Mouse (Mus musculus) cerebellum, adult 2 months (tissue): ENCODE measurements around the gene Zfp937. TPM values are rescaled to one million over a fixed set of nuclear protein-coding genes. Genes with fewer than 3 reads are reported as not detected.
A peak's percentile ranks its signal among the peaks of the same experiment; 100 is the strongest.
"Not testable (repeated sequence)": the region's sequence is repeated elsewhere in the genome, so short reads cannot be mapped to it uniquely, and the experiment has no call there.

ENCODE experiments used
- DNase-seq, 2 experiments: peaks; one replicate each; pipeline ENCODE4 v3.0.0; 2021
- H3K27ac ChIP-seq: fragments of 200-500 bp; 2 replicates; pipeline ENCODE4 v1.5.1; 2012; ENCODE audit warnings: low read length, control low read depth, inconsistent platforms; ENCODE audit not compliant: insufficient read depth
- H3K27me3 ChIP-seq: fragments of 200-500 bp; 2 replicates; pipeline ENCODE4 v1.6.1; 2012; ENCODE audit warnings: inconsistent platforms, mild to moderate bottlenecking, low read length, moderate library complexity; ENCODE audit not compliant: control insufficient read depth, insufficient read depth
- H3K4me1 ChIP-seq: fragments of 200-500 bp; 2 replicates; pipeline ENCODE4 v1.6.1; 2011; ENCODE audit warnings: low read length; ENCODE audit not compliant: control insufficient read depth, insufficient read depth
- H3K4me3 ChIP-seq: fragments of 200-500 bp; replicated peaks from 2 replicates; pipeline ENCODE3; 2011; ENCODE audit warnings: mild to moderate bottlenecking, low read depth, low read length, control low read depth; ENCODE audit not compliant: insufficient read depth
- CTCF ChIP-seq: fragments of 200-500 bp; IDR thresholded peaks from 2 replicates; pipeline ENCODE4 v1.5.1; 2011; ENCODE audit warnings: low read depth, mild to moderate bottlenecking, control low read depth, low read length, moderate library complexity, borderline replicate concordance; ENCODE audit not compliant: insufficient read depth
- POLR2A ChIP-seq: fragments of 200-500 bp; IDR thresholded peaks from 2 replicates; pipeline ENCODE4 v1.6.1; 2011; ENCODE audit warnings: low read length, control low read depth, borderline replicate concordance; ENCODE audit not compliant: insufficient read depth
- WGBS: fragments of 180-500 bp; shearing (Covaris S2); methylation state at CpG from one replicate; pipeline ENCODE4 v1.1.7; 2018; 5-methylcytosine and 5-hydroxymethylcytosine counted together
- polyA plus RNA-seq: library from polyadenylated mRNA; depleted of rRNA; stranded (reverse); fragments of >200 nt; gene quantifications from 2 replicates; pipeline ENCODE4 v1.2.3, GENCODE M21; 2012; rRNA removed

Gene Zfp937
- 2.4 and 2.5 TPM in 2 replicates for polyA plus RNA-seq

DNA sequence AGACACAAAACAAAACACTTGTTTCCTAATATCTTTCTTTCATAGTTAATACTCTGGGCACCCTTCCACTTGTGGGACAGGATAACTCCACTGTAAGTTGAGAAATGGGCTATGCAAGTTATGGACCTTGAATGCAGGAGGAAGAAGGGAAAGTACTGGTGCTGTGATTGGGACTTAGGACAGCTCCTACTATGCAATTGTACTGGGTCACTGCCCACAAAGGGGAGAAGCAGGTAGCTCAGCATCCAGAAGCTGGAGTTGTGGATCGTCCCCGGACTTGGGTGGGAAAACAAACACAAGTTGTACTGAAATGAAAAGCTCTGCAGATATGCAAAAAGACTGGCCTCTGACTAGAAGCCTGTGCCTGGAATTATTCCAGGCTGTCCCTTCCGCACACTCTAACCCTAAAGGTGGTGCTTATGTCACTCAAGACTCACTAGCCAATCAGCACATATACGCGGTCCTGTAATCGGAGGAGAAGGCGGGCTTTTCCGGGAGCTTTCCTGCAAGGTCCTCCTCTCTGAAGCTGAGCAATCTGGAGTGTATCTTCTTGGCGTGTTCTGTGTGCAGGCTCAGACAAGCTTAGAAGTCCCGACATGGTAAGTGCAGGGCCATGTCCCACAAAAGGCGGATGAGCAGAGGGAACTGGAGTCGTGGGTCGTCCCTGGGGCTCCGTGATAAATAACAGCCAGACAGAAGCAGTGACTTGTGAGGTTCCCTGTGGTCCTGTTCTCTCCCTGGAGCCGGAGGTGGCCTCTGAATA is at the start of gene Zfp937:
Gene Zfp937, plus strand, starts transcription at position 474 of the 763 bp plus-strand sequence.
- H3K27me3 ChIP-seq, H3K27ac ChIP-seq, H3K4me1 ChIP-seq: not testable (repeated sequence)
- DNase-seq, result peak; percentile 84 to 88
- peak within 1 kb of the TSS; percentile 53 for H3K4me3 ChIP-seq
- WGBS, result 2% methylated on average over 15 of the region's 15 CpGs

DNA sequence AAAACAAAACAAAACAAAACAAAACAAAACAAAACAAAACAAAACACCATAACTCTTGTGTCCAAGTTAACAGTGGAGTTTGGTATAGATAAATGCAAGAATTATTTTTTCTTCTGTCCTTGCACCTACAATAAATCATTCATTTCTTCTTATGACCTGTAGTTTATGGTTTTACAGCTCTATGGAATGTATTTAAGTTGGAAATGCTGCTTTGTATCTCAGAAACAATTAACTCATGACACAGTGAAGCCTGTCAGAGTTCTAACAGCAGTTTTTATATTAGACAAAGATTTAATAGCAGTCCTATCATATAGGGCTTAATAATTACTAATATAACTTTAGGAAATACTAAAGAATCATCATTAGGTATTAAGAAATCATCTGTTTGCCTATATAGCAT is 44.0 kb upstream of the Zfp937 start:
- Histone ChIP-seq H3K27ac (no peak overlapping the region), H3K4me3 (no peak overlapping the region), H3K4me1 (no peaks in the 10 kb centered on the region), H3K27me3 (no peaks in the 10 kb centered on the region)
- TF ChIP-seq CTCF (no peak), POLR2A (no peak)
- no peak for DNase-seq

DNA sequence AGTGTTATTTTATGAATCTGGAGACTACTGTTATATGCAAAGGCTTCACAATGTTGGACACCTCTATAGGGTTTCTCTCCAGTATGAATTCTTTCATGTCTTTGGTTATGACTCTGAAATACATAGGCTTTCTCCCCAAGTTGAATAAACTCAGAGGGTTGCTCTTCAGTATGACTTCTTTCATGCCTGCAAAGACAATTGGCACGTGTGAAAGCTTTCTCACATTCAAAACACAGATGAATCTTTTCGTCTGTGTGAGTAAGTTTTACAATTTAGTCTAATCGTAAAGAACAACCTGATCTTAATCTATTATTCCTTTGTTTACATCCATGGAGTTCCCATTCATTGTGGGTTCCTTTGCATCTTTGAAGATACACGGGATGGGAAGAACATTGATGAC is 38.3 kb upstream of the Zfp937 start, which contains the start of gene Gm10770:
Gene Gm10770, minus strand, starts transcription at position 101 of the 400 bp plus-strand sequence.
- H3K27ac ChIP-seq, H3K27me3 ChIP-seq, H3K4me1 ChIP-seq, H3K4me3 ChIP-seq, DNase-seq: not testable (repeated sequence)
- WGBS, result 79% methylated on average over 4 of the region's 4 CpGs

DNA sequence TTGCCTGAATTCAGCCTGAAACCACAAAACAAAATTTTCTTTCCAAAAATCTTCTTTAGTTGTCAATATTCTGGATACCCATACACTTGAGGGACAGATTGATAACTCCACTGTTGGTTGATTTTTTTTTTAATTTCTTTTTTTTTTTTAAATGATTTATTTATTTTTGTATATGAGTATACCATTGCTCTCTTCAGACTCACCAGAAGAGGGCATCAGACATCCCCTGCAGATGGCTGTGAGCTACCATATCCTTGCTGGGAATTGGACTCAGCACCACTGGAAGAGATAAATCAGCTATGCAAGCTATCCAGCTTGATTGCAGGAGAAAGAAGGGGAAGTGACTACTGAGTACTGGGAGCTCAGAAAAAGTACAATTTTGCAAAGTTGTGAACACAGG is 36.8 kb upstream of the Zfp937 start:
- not testable (repeated sequence) for H3K27ac ChIP-seq, H3K4me1 ChIP-seq, DNase-seq, H3K27me3 ChIP-seq, H3K4me3 ChIP-seq

DNA sequence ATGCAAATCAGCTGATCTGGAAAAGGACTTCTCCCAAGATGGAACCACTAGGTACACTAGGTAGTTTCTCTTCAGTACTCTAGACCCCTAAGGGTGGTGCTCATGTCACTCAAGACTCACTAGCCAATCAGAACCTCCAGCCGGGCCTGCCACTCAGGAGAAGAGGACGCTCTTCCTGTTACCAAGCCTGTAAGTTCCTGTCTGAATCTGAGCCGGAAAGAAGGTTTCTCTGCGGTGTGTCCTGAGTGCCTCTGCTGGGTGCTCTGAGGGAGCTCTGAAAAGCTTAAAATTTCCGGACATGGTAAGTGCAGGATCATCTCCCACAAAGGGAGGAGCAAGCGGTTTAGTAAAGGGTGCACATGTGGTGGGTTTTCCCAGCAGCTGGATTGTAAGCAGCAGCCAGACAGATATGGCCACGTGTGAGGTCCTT is 36.3 kb upstream of the Zfp937 start, which contains the start of gene Gm14139:
Gene Gm14139, plus strand, starts transcription at position 186 of the 430 bp plus-strand sequence.
- H3K27me3 ChIP-seq, H3K27ac ChIP-seq: not testable (repeated sequence)
- WGBS, result 76% methylated on average over 7 of the region's 7 CpGs

DNA sequence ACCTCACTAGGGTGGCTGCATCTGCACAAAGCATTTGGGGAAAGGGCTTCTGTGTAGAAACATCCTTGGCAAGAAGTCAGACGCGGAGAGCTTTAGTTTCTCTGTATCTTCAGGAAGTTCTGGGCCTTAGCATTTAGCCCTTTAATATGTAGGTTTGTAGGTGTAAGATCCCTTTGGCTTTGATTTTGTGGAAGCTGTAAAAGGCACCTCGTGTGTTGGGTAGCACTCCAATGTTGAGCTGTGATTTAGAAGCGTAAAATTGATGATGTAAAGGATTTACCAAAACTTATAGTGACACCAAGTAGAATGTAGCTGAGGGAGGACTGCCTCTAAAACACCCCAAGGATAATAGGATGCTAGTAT is 471 bp downstream of the Zfp937 start:
- H3K27ac ChIP-seq, H3K27me3 ChIP-seq, H3K4me1 ChIP-seq, DNase-seq: not testable (repeated sequence)
- 21% methylated on average over 4 of the region's 4 CpGs for WGBS
- H3K4me3 ChIP-seq, result peak overlapping the region; percentile 47

More for the DNA sequence above, 36.3 kb upstream of the Zfp937 start, which contains the start of gene Gm14139:
- DNase-seq, H3K4me3 ChIP-seq, H3K4me1 ChIP-seq: not testable (repeated sequence)

DNA sequence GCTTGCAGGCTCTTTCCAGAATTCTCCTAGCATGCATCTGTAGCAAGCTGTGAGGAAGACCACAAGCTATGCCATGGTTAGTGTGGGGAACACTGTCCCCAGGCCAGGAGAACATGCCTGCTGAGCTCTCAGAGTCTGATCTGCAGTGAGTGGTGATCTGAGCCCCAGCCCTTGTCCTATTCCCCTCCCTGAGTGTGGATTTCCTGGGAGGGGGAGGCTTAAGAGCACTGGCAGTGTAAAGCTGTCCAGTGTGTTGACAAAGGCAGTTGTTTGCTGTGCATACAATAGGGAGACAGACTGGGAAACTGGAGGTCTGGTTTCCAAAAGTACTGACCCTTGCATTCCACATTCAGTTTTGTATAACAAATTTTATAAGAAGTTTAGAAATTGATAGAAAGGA is 5.4 kb downstream of the Zfp937 start:
- DNase-seq, result not testable (repeated sequence)

DNA sequence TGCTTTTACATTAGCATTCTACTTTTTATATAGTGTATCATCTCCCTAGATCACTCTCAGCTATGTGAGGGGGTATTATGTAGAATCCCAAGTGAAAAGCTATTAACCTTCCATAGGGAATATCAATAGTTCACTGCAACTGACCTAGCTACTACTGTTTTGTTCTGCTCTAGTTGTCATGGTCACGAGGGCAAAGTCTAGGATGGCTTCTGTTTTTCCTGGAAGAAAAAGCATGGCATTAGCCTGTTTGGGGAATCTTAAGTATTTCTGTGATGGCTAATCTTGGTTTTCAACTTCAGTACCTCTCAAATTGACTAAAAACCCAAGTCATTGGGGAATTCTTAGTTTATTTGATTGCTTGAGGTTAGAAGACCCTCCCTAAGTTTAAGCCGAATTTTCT is 25.3 kb downstream of the Zfp937 start:
- 81% methylated on average over 2 of the region's 2 CpGs for WGBS
- Histone ChIP-seq H3K27me3 (no peaks in the 10 kb centered on the region), H3K4me3 (no peak overlapping the region), H3K4me1 (no peaks in the 10 kb centered on the region), H3K27ac (no peak overlapping the region)
- DNase-seq, result no peak
- TF ChIP-seq POLR2A (no peak), CTCF (no peak)

More for the DNA sequence above, 5.4 kb downstream of the Zfp937 start:
- not testable (repeated sequence) for H3K4me3 ChIP-seq, H3K4me1 ChIP-seq, H3K27me3 ChIP-seq, H3K27ac ChIP-seq

DNA sequence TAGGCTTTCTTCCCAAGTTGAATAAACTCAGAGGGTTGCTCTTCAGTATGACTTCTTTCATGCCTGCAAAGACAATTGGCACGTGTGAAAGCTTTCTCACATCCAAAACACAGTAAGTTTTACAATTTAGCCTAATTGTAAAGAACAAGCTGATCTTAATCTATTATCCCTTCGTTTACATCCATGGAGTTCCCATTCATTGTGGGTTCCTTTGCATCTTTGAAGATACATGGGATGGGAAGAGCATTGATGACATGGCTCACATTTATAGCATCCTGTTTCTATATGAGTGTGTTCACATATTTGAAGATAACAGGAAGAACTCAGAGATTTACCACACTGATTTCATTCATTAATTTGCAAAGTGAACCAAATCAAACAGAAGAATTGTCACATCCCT is 37.6 kb downstream of the Zfp937 start, which contains the start of gene Gm21994:
Gene Gm21994, minus strand, starts transcription at position 101 of the 400 bp plus-strand sequence.
- not testable (repeated sequence) for H3K27ac ChIP-seq, H3K27me3 ChIP-seq, H3K4me1 ChIP-seq, DNase-seq, H3K4me3 ChIP-seq
- WGBS, result 36% methylated on average over 2 of the region's 2 CpGs

DNA sequence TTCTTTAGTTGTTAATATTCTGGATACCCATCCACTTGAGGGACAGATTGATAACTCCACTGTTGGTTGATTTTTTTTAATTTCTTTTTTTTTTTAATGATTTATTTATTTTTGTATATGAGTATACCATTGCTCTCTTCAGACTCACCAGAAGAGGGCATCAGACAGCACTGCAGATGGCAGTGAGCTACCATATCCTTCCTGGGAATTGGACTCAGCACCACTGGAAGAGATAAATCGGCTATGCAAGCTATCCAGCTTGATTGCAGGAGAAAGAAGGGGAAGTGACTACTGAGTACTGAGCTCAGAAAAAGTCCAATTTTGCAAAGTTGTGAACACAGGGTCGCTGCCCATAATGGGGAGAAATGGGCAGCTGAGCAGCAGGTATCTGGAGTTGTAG is 39.0 kb downstream of the Zfp937 start:
- 62% methylated on average over 2 of the region's 2 CpGs for WGBS

DNA sequence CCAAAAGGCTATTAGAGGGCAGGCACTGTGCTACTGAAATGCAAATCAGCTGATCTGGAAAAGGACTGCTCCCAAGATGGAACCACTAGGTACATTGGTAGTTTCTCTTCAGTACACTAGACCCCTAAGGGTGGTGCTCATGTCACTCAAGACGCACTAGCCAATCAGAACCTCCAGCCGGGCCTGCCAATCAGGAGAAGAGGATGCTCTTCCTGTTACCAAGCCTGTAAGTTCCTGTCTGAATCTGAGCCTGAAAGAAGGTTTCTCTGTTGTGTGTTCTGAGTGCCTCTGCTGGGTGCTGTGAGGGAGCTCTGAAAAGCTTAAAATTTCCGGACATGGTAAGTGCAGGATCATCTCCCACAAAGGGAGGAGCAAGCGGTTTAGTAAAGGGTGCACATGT is 39.4 kb downstream of the Zfp937 start, which contains the start of gene Gm14124:
Gene Gm14124, plus strand, starts transcription at position 227 of the 400 bp plus-strand sequence.
- 76% methylated on average over 4 of the region's 4 CpGs for WGBS
- not testable (repeated sequence) for H3K27ac ChIP-seq, H3K4me3 ChIP-seq, DNase-seq, H3K4me1 ChIP-seq, H3K27me3 ChIP-seq

More for the DNA sequence above, 39.0 kb downstream of the Zfp937 start:
- H3K27me3 ChIP-seq, H3K4me1 ChIP-seq, H3K27ac ChIP-seq, DNase-seq, H3K4me3 ChIP-seq: not testable (repeated sequence)
